Mouse (Mus musculus) heart, postnatal 10 days (tissue): ENCODE data around the gene Slc15a3. TPM values are rescaled to one million over a fixed set of nuclear protein-coding genes. Genes with fewer than 3 reads are reported as not detected.

Experiments
- DNase-seq, 2 experiments: peaks; one replicate each; pipeline ENCODE4 v3.0.0; 2021
- intact Hi-C: fragments of 180-260 bp; cut with DNase I; formaldehyde crosslinking; loops from one replicate; pipeline ENCODE4 v1.15.1; 2025
- total RNA-seq, 2 experiments: library from RNA; stranded (reverse); gene quantifications; 2 replicates each; pipeline ENCODE4 v1.2.3; 2021

The Slc15a3 gene
- total RNA-seq, 2 experiments from 2014 or later: 2.6 to 3.0 TPM

DNA sequence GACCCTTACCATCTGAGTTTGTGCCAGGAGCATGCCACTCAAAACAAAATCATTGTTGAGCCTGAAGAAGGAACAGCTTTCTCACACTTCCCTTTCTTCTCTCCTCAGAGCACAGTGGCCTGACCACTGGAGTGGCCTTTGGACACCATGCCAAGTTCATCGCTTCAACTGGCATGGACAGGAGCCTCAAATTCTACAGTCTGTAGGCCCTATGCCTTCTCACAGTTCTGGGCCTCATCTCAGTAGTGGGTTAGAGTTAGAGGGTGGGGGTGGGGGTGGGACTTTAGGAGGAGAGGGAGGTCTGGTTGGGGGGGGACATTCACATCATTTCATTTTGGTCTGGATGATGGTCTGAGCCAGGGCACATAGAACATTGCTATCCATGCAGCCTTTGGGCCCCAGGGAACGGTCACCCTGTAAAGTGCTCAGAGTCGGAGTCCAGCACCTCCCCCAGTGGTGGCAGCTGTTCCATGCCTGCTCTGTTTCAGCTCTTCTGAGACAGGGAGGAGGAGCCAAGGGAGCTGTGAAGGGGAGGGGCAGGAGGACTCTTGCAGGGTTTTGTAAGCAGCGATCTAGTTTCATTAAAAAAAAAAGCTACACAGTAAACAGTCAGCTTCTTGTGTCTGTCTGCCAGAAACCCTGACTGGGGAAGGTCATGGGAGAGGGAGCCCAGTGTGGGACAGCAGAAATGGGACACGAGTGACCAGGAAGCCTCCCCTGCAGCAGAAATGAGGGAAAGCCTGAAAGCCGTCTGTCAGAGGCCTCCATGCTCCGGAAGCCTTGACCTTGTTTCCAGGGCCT lies 65.6 kb downstream of the Slc15a3 start:
- peak; percentile 78 to 82 for DNase-seq
- intact Hi-C loops: no loop called here

DNA sequence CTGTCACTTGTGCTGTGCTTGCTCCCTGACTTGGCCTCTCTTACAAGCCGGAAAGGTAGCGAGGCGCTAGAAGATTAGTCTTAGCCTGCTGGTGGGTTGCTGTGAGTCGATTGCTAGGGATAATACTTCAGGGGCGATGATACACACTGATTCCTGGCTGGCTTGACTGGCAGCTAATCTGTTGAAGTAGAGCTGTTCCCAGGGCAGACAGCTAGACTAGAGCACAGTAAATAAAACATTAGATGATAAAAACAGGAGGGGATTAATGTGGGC lies 66.1 kb downstream of the Slc15a3 start:
- DNase-seq: no peak
- intact Hi-C loops: no loop called here

DNA sequence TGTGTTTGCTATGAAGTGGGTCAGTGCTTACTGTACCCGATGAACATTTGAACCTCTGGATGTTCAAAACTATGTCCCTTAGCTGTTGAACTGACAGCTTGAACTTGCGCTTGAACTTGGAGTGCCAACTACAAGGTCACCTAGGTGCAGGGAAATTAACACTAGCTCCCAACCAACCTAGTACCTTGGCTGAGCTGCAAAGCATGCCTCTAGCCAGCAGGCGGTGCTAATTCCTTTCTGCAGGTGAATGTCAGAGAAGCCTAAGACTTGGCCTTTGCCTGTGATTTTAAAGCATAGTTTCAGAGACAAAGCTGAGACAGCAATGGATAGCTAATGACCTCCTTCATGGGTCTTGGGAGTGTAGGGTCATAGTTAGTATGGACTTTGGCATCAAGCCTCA lies 68.4 kb downstream of the Slc15a3 start:
- DNase-seq: peak; percentile 70 to 83
- intact Hi-C loops: loop anchor here (2.0 kb wide), 1 partner anchor 51 kb away; no protein-coding TSS in a partner anchor

Other genes with a start within 250 kb of the Slc15a3 start
- 100 to 1,000 TPM; 216 to 231 TPM for gene Ddb1, start 234.4 kb upstream of the Slc15a3 start, total RNA-seq
- 10 to 100 TPM; 10.3 to 11.1 TPM for gene Tkfc, start 234.1 kb upstream of the Slc15a3 start, total RNA-seq
- gene Vwce, start 205.5 kb upstream of the Slc15a3 start, total RNA-seq: under 1 TPM; 0.26 to 0.27 TPM
- not detected for gene Pga5, start 161.7 kb upstream of the Slc15a3 start, total RNA-seq
- gene Vps37c, start 151.0 kb upstream of the Slc15a3 start, total RNA-seq: 10 to 100 TPM; 23.3 to 27.1 TPM
- 1 to 10 TPM in 1 of 2 experiments, under 1 TPM in 1; 0.87 to 1.1 TPM for gene Cd5, start 100.7 kb upstream of the Slc15a3 start, total RNA-seq
- under 1 TPM; 0.22 to 0.52 TPM for gene Cd6, start 9.7 kb upstream of the Slc15a3 start, total RNA-seq
- gene Tmem132a, start 30.2 kb downstream of the Slc15a3 start, total RNA-seq: 10 to 100 TPM; 36.7 to 42.0 TPM
- gene Tmem109, start 42.3 kb downstream of the Slc15a3 start, total RNA-seq: 100 to 1,000 TPM in 1 of 2 experiments, 10 to 100 TPM in 1; 95.3 to 104 TPM
- 100 to 1,000 TPM; 211 to 235 TPM for gene Prpf19, start 55.5 kb downstream of the Slc15a3 start, total RNA-seq
- gene Zp1, start 80.9 kb downstream of the Slc15a3 start, total RNA-seq: not detected
- gene Ptgdr2, start 97.4 kb downstream of the Slc15a3 start, total RNA-seq: under 1 TPM; 0.15 to 0.22 TPM
- gene Ccdc86, start 109.5 kb downstream of the Slc15a3 start, total RNA-seq: 1 to 10 TPM; 7.5 to 7.9 TPM
- gene Ms4a10, start 134.9 kb downstream of the Slc15a3 start, total RNA-seq: not detected
- gene Ms4a15, start 153.5 kb downstream of the Slc15a3 start, total RNA-seq: not detected
- not detected for gene Ms4a18, start 178.3 kb downstream of the Slc15a3 start, total RNA-seq
- gene Ms4a8a, start 241.4 kb downstream of the Slc15a3 start, total RNA-seq: under 1 TPM; 0.45 to 0.97 TPM